Mouse (Mus musculus) olfactory bulb, adult 2 months (tissue): ENCODE results near the gene Aip.

Source experiments
- CTCF ChIP-seq: fragments of 200-500 bp; IDR thresholded peaks from 2 replicates; pipeline ENCODE4 v1.5.1; 2012; ENCODE audit warnings: low read depth, mild to moderate bottlenecking, low read length, moderate library complexity; ENCODE audit not compliant: insufficient read depth
- POLR2A ChIP-seq: fragments of 200-500 bp; IDR thresholded peaks from 2 replicates; pipeline ENCODE4 v1.6.1; 2012; ENCODE audit warnings: mild to moderate bottlenecking, low read depth, low read length, moderate library complexity; ENCODE audit not compliant: insufficient read depth

DNA sequence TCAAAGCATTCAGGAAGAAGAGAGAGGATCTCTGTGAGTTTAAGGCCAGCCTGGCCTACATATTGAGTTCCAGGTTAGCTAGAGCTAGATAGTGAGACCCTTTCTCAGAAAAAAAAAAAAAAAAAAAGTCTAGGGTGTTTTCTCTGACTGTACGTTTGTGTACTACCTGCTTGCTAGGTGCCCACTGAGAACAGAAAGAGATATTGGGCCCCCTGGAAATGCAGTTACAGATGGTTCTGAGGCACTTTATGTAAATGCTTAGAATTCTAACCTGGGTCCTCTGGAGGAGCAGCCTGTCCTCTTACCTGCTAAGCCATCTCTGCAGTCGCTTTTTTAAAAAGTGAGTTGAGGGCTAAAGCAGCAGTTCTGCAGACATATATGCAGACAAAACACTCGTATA is 29.9 kb downstream of the Aip start:
- TF ChIP-seq CTCF (no peak), POLR2A (no peak)
